Mouse (Mus musculus) liver, adult 2 months (tissue): Measurements from ENCODE around the gene Zfp618.

Experiments
- CTCF ChIP-seq: fragments of 200-500 bp; IDR thresholded peaks from 2 replicates; pipeline ENCODE4 v1.5.1; 2011; ENCODE audit warnings: low read depth, low read length, control low read depth
- POLR2A ChIP-seq: fragments of 200-500 bp; IDR thresholded peaks from 2 replicates; pipeline ENCODE4 v1.6.1; 2011; ENCODE audit warnings: low read length, control low read depth; ENCODE audit not compliant: insufficient read depth; ENCODE audit errors: extremely low read depth

DNA sequence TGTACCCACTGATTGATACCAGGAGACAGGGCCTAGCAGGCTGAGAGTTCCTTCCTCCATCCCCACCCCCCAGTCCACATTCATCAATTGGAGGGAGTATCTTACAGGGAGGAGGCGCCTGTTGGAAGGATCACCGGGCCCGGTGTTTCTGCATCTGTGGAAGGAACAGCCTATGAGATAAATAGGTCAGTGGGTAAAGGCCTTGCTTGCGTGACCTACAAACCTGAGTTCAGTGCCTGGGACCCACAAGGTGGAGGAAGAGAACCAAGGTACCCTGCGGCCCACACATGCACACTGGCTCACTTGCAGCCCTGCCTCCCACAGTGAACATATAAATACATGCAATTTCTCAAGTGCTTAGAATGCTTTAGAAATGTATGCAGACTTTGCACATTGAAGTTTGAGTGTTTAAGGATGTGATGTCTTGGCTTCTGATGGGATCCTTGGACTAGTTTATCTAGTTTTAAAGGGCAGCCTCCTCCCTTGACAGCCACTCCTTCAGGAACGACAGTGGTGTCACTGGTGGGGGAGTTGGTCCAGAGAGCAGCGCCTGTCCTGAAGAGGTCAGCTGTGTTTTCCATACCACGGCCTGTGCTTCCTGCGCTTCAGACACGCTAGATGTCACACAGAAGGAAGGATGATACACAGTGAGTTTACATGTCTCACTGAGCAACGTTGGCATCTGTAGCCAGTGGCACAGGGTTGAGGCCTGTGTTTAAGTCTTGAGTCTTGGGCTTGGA, 35.1 kb downstream of the Zfp618 start:
- TF ChIP-seq POLR2A (no peak), CTCF (no peak)
